Mouse (Mus musculus) kidney, embryonic 14.5 days (tissue): Measurements from ENCODE around the gene Lrrc34. TPM values are rescaled to one million over a fixed set of nuclear protein-coding genes. Genes with fewer than 3 reads are reported as not detected.

Experiments used
- ATAC-seq: fragments of 200-750 bp; cut with Nextera tagmentation; 2 replicates; pipeline ENCODE4 v1.8.0; 2017; ENCODE audit warnings: moderate number of reproducible peaks, mild to moderate bottlenecking, moderate TSS enrichment, moderate library complexity; ENCODE audit not compliant: low FRiP score, low TSS enrichment
- H3K27ac ChIP-seq: fragments of 300-500 bp; sonication (generic); 2 replicates; pipeline ENCODE4 v1.5.1; 2014; ENCODE audit warnings: low read depth, mild to moderate bottlenecking, low read length, moderate library complexity, mixed read lengths
- H3K27me3 ChIP-seq: fragments of 300-500 bp; sonication (generic); 2 replicates; pipeline ENCODE4 v1.6.1; 2014; ENCODE audit warnings: mild to moderate bottlenecking, low read length; ENCODE audit not compliant: control insufficient read depth, insufficient read depth
- H3K36me3 ChIP-seq: fragments of 300-500 bp; sonication (generic); 2 replicates; pipeline ENCODE4 v1.6.1; 2014; ENCODE audit warnings: low read length, mixed read lengths; ENCODE audit not compliant: control insufficient read depth, insufficient read depth
- H3K4me1 ChIP-seq: fragments of 300-500 bp; sonication (generic); 2 replicates; pipeline ENCODE4 v1.6.1; 2014; ENCODE audit warnings: low read length, mixed read lengths; ENCODE audit not compliant: control insufficient read depth, insufficient read depth
- H3K4me2 ChIP-seq: fragments of 300-500 bp; sonication (generic); replicated peaks from 2 replicates; pipeline ENCODE4 v1.6.1; 2014; ENCODE audit warnings: low read depth, mild to moderate bottlenecking, low read length
- H3K4me3 ChIP-seq: fragments of 300-500 bp; sonication (generic); 2 replicates; pipeline ENCODE4 v1.5.1; 2014; ENCODE audit warnings: mild to moderate bottlenecking, low read length
- H3K9ac ChIP-seq: fragments of 300-500 bp; sonication (generic); 2 replicates; pipeline ENCODE4 v1.6.1; 2014; ENCODE audit warnings: low read depth, mild to moderate bottlenecking, low read length, moderate library complexity
- H3K9me3 ChIP-seq: fragments of 300-500 bp; sonication (generic); 2 replicates; pipeline ENCODE4 v1.6.1; 2016; ENCODE audit warnings: low read length; ENCODE audit not compliant: control insufficient read depth
- WGBS: fragments of 180-500 bp; shearing (Covaris S2); extraction: QIAGEN DNeasy Blood & Tissue Kit; methylation state at CpG from one replicate; pipeline ENCODE4 v1.1.7; 2014; 5-methylcytosine and 5-hydroxymethylcytosine counted together
- polyA plus RNA-seq: library from polyadenylated mRNA; unstranded; fragments of >200 nt; fragmentation: Nextera tagmentation; extraction: Ambion mirVana; gene quantifications from 2 replicates; pipeline ENCODE4 v1.2.1, GENCODE M21; 2014

The Lrrc34 gene
- polyA plus RNA-seq, 1 experiment from 2014 or later, result 2.5 TPM

DNA sequence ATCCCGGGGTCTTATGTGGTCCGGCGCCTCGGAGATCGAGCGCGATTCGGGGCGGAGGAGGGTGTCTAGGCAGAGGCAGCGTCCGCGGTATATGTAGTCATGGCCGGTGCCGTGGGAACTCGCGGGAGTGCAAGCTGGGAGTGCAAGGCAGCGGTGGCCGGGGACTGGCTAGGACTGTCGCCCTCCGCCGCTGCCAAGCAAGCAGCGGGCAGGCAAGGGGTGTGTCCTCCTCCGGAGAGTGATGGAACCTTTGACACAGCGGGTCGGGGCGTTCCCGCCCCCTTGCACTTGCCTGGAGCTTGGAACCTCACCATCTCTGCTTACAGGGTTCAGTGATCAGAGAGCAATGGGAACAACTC is 45.0 kb downstream of the Lrrc34 start:
- H3K4me3 ChIP-seq, result peak overlapping the region; percentile 74
- no peaks in the 10 kb centered on the region; the same call in 1 of the 2 replicates for H3K27me3 ChIP-seq
- H3K4me1 ChIP-seq, result peaks cover 5% of the 10 kb centered on the region; the same call in 1 of the 2 replicates
- peak overlapping the region; percentile 93 for H3K4me2 ChIP-seq
- 1% methylated on average over 27 of the region's 27 CpGs for WGBS
- H3K36me3 ChIP-seq, result peaks cover 21% of the 10 kb centered on the region
- peak overlapping the region; percentile 87 for H3K9ac ChIP-seq
- no peaks in the 10 kb centered on the region for H3K9me3 ChIP-seq
- peak overlapping the region; percentile 97 for H3K27ac ChIP-seq
- peak; percentile 70 for ATAC-seq

GRCm38 (mm10) chr3:30602065-30602739 is 45.5 kb downstream of the Lrrc34 start, which contains the start of gene Mynn:
TSS of gene Mynn (plus strand) at chr3:30602065.
- Histone ChIP-seq H3K4me3 (peak within 1 kb of the TSS; percentile 74), H3K27ac (peak within 1 kb of the TSS; percentile 97), H3K4me1 (peaks cover 5% of the 10 kb centered on the region; the same call in 1 of the 2 replicates), H3K9me3 (no peaks in the 10 kb centered on the region), H3K9ac (peak within 1 kb of the TSS; percentile 87), H3K36me3 (peaks cover 16% of the 10 kb centered on the region), H3K4me2 (peak within 1 kb of the TSS; percentile 93), H3K27me3 (no peaks in the 10 kb centered on the region; the same call in 1 of the 2 replicates)
- ATAC-seq, result peak; percentile 93
- WGBS, result under 1% methylated on average over 40 of the region's 40 CpGs

DNA sequence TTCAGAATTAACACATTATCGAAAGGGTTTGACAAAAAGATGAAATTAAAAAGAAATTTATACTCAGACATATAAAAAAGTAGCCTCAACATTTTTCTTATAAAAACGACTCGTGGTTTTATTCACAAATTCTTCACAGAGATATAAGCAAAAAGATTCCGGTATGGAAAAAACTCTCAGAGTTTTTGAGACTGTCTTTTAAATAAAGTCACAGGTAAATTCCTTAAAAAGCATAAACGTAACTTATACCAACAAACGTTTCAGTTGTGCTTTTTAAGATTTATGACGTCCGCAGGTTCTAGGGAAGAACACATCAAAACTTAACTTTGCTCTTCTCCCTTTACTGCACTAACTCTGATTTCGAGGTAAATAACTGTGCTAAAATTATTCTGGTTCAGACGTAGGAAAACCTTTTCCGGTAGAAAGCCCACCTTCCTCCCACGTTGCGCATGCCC is 46.0 kb downstream of the Lrrc34 start:
- H3K4me1 ChIP-seq, result peaks cover 5% of the 10 kb centered on the region; the same call in 1 of the 2 replicates
- peaks cover 13% of the 10 kb centered on the region for H3K36me3 ChIP-seq
- H3K27me3 ChIP-seq, result no peaks in the 10 kb centered on the region; the same call in 1 of the 2 replicates
- H3K9ac ChIP-seq, result peak overlapping the region; percentile 87; the same call in 1 of the 2 replicates
- ATAC-seq, result no peak
- WGBS, result 1% methylated on average over 13 of the region's 13 CpGs
- no peaks in the 10 kb centered on the region for H3K9me3 ChIP-seq
- H3K4me3 ChIP-seq, result peak overlapping the region; percentile 74
- H3K27ac ChIP-seq, result peak overlapping the region; percentile 97
- peak overlapping the region; percentile 93 for H3K4me2 ChIP-seq

DNA sequence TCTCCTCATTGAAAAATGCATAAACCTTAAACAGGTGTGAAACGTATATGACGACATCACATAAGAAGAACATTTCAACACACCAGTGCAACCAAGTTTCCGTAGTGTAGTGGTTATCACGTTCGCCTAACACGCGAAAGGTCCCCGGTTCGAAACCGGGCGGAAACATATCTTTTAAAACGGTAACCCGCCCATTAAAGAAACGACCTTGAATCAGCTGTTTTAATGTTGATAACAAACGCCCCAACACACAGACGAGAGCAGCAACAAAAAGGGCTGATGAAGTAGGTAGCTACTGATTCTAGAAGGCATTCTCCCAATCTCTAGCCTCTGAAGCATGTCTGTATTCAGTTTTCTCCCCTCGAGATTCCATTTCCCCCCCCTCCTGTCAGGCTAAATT is 46.5 kb downstream of the Lrrc34 start:
- peaks cover 9% of the 10 kb centered on the region for H3K36me3 ChIP-seq
- H3K4me2 ChIP-seq, result peak overlapping the region; percentile 93
- H3K9me3 ChIP-seq, result no peaks in the 10 kb centered on the region
- WGBS, result under 1% methylated on average over 17 of the region's 17 CpGs
- no peak overlapping the region for H3K27ac ChIP-seq
- no peak overlapping the region for H3K9ac ChIP-seq
- ATAC-seq, result peak; percentile 29; the same call in 1 of the 2 replicates
- peaks cover 5% of the 10 kb centered on the region; the same call in 1 of the 2 replicates for H3K4me1 ChIP-seq
- H3K4me3 ChIP-seq, result peak overlapping the region; percentile 74
- H3K27me3 ChIP-seq, result no peaks in the 10 kb centered on the region; the same call in 1 of the 2 replicates

GRCm38 (mm10) chr3:30600717-30601116 is 47.0 kb downstream of the Lrrc34 start:
- 0% methylated on average over 14 of the region's 14 CpGs for WGBS
- Histone ChIP-seq H3K27me3 (no peaks in the 10 kb centered on the region; the same call in 1 of the 2 replicates), H3K4me3 (peak overlapping the region; percentile 74), H3K4me1 (peaks cover 5% of the 10 kb centered on the region; the same call in 1 of the 2 replicates), H3K36me3 (peaks cover 7% of the 10 kb centered on the region), H3K9me3 (no peaks in the 10 kb centered on the region), H3K9ac (peak overlapping the region; percentile 47; the same call in 1 of the 2 replicates), H3K27ac (0 out of 2 replicates have a peak overlapping the region, but pooled peaks have one; percentile 30), H3K4me2 (peak overlapping the region; percentile 93)
- no peak for ATAC-seq

DNA sequence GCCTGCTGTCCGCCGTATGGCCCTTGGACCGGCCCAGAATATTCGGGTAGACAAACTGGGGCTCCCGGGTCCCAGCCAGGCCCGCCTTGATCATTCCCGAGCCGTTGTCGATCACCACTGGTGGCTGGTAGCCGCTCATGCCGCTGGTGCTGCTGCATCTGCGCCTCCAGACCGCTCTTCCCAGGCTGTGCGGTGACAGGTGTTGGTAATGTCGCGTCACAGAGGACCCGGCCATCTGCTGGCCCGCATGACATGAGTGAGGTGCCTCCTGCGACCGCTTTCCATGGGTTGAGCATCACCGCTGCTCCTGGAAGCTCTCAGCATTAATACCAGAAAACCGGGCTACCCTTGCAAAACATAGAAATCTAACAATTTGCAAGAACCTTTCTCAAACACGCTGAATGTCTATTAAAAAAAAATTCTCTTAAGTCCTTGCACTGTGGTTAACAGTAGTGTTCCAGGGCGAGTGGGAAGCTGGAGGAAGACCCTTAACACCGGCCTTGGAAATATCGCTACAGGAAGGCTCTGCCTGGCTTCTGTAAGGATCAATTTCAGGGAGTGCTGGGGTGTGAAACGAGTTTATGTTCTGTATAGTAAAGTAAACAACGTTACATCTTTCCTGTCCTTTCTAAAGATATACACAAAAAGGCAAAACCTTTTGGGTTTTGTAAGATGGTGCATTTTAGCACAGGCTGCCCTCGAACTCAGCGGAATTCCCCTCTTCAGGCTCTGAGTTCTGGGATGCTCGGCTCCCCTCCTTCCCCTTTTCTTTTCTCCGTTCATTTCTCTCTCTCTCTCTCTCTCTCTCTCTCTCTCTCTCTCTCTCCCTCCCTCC is 47.7 kb downstream of the Lrrc34 start, which contains the start of gene Actrt3:
TSS of gene Actrt3 (minus strand) at position 229 of the 835 bp plus-strand sequence.
- H3K9ac ChIP-seq, result peak within 1 kb of the TSS; percentile 54
- no peaks in the 10 kb centered on the region for H3K9me3 ChIP-seq
- H3K4me3 ChIP-seq, result peak within 1 kb of the TSS; percentile 74
- 1% methylated on average over 32 of the region's 32 CpGs for WGBS
- no peak for ATAC-seq
- peaks cover 7% of the 10 kb centered on the region for H3K36me3 ChIP-seq
- H3K27ac ChIP-seq, result 0 out of 2 replicates have a peak within 1 kb of the TSS, but pooled peaks have one; percentile 30
- H3K27me3 ChIP-seq, result no peaks in the 10 kb centered on the region; the same call in 1 of the 2 replicates
- peaks cover 5% of the 10 kb centered on the region; the same call in 1 of the 2 replicates for H3K4me1 ChIP-seq
- H3K4me2 ChIP-seq, result peak within 1 kb of the TSS; percentile 93

GRCm38 (mm10) chr3:30597271-30597670 is 50.4 kb downstream of the Lrrc34 start:
- H3K27me3 ChIP-seq, result no peaks in the 10 kb centered on the region; the same call in 1 of the 2 replicates
- no peaks in the 10 kb centered on the region; the same call in 1 of the 2 replicates for H3K4me1 ChIP-seq
- H3K36me3 ChIP-seq, result no peaks in the 10 kb centered on the region
- H3K9ac ChIP-seq, result no peak overlapping the region
- no peaks in the 10 kb centered on the region for H3K9me3 ChIP-seq
- ATAC-seq, result no peak
- H3K4me2 ChIP-seq, result no peak overlapping the region
- H3K27ac ChIP-seq, result no peak overlapping the region
- no peak overlapping the region for H3K4me3 ChIP-seq
- WGBS, result 83% methylated on average over 7 of the region's 7 CpGs

DNA sequence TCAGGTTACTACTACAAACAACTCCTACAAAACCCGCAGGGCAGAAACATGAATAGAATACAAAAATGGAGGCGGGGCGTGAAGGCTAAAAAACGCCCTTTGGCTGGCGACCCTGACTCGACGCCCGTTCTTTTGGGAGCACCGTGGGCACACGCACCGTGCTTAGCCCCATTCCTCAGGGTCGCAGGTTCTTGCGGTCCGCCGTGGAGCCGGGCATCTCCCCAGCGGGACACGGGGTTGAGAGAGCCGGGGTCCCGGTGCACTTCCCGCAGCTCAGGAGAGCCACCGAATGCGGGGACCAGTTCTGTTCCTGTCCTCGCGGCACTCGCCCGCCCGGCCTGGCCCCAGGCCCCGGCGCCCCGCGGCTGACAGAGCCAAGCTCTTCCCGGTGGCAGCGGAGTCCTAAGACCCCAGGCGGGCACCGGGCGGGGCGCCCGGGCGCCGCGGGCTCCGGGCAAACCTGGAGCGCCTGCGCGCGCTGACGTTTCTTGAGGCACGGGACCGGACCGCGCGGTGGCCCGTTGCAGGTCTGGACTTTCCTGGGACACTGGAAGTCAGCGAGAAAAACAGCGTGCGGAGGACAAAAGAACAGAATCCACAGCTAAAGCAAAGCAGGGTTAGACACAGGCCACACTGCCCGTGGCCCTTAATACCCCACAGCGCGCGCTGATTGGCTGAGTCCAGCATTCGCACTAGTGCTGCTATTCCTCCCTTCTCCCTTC is 52.4 kb downstream of the Lrrc34 start:
- Histone ChIP-seq H3K9me3 (no peaks in the 10 kb centered on the region), H3K4me3 (peak overlapping the region; percentile 74), H3K36me3 (no peaks in the 10 kb centered on the region), H3K4me2 (peak overlapping the region; percentile 92), H3K4me1 (no peaks in the 10 kb centered on the region; the same call in 1 of the 2 replicates), H3K27me3 (no peaks in the 10 kb centered on the region; the same call in 1 of the 2 replicates), H3K27ac (no peak overlapping the region), H3K9ac (peak overlapping the region; percentile 82)
- under 1% methylated on average over 58 of the region's 62 CpGs for WGBS
- ATAC-seq, result peak; percentile 59
